Mouse (Mus musculus) limb, embryonic 14.5 days (tissue): ENCODE results near the gene Sh2b1. TPM values are rescaled to one million over a fixed set of nuclear protein-coding genes. Genes with fewer than 3 reads are reported as not detected.

ENCODE experiments used
- ATAC-seq: fragments of 200-750 bp; cut with Nextera tagmentation; 2 replicates; pipeline ENCODE4 v1.8.0; 2017; ENCODE audit warnings: low read depth, moderate number of reproducible peaks, moderate TSS enrichment; ENCODE audit not compliant: low FRiP score
- DNase-seq: peaks from one replicate; pipeline ENCODE4 v3.0.0-alpha.2; 2015; ENCODE audit warnings: low spot score
- H3K27ac ChIP-seq: fragments of 300-500 bp; sonication (generic); replicated peaks from 2 replicates; pipeline ENCODE4 v1.5.1; 2014; ENCODE audit warnings: low read depth, mild to moderate bottlenecking, low read length, moderate library complexity, mixed read lengths
- H3K27me3 ChIP-seq: fragments of 300-500 bp; sonication (generic); 2 replicates; pipeline ENCODE4 v1.6.1; 2014; ENCODE audit warnings: low read length, mixed read lengths; ENCODE audit not compliant: control insufficient read depth, insufficient read depth
- H3K36me3 ChIP-seq: fragments of 300-500 bp; sonication (generic); 2 replicates; pipeline ENCODE4 v1.6.1; 2014; ENCODE audit warnings: mild to moderate bottlenecking, low read length, moderate library complexity, mixed read lengths; ENCODE audit not compliant: control insufficient read depth, insufficient read depth
- H3K4me1 ChIP-seq: fragments of 300-500 bp; sonication (generic); 2 replicates; pipeline ENCODE4 v1.6.1; 2014; ENCODE audit warnings: antibody characterized with exemption, low read length, mixed read lengths; ENCODE audit not compliant: control insufficient read depth, insufficient read depth
- H3K4me2 ChIP-seq: fragments of 300-500 bp; sonication (generic); replicated peaks from 2 replicates; pipeline ENCODE4 v1.6.1; 2014; ENCODE audit warnings: low read depth, mild to moderate bottlenecking, low read length, moderate library complexity; ENCODE audit not compliant: severe bottlenecking
- H3K4me3 ChIP-seq: fragments of 300-500 bp; sonication (generic); replicated peaks from 2 replicates; pipeline ENCODE4 v1.5.1; 2014; ENCODE audit warnings: low read length
- H3K9ac ChIP-seq: fragments of 300-500 bp; sonication (generic); 2 replicates; pipeline ENCODE4 v1.6.1; 2014; ENCODE audit warnings: mild to moderate bottlenecking, low read depth, low read length, moderate library complexity; ENCODE audit not compliant: severe bottlenecking
- H3K9me3 ChIP-seq: fragments of 300-500 bp; sonication (generic); 2 replicates; pipeline ENCODE4 v1.6.1; 2016; ENCODE audit warnings: low read length; ENCODE audit not compliant: control insufficient read depth
- POLR2A ChIP-seq: fragments of 200-500 bp; IDR thresholded peaks from 2 replicates; pipeline ENCODE4 v1.8.0; 2012; ENCODE audit warnings: inconsistent platforms, mild to moderate bottlenecking, moderate library complexity, borderline replicate concordance; ENCODE audit not compliant: insufficient read depth, insufficient read length; ENCODE audit errors: extremely low read depth
- WGBS: fragments of 180-500 bp; shearing (Covaris S2); extraction: QIAGEN DNeasy Blood & Tissue Kit; methylation state at CpG from one replicate; pipeline ENCODE4 v1.1.7; 2014; 5-methylcytosine and 5-hydroxymethylcytosine counted together
- polyA plus RNA-seq, 2 experiments: library from polyadenylated mRNA; depleted of rRNA in 1 of 2; stranded (reverse) in 1 of 2; unstranded in 1 of 2; fragments of >200 nt; fragmentation: Nextera tagmentation in 1 of 2; extraction: Ambion mirVana in 1 of 2; gene quantifications; 2 replicates each; pipeline versions ENCODE4 v1.2.1 to v1.2.3; 2012 to 2014

Gene Sh2b1
- polyA plus RNA-seq, 2 experiments, result 50.2 to 83.3 TPM

DNA sequence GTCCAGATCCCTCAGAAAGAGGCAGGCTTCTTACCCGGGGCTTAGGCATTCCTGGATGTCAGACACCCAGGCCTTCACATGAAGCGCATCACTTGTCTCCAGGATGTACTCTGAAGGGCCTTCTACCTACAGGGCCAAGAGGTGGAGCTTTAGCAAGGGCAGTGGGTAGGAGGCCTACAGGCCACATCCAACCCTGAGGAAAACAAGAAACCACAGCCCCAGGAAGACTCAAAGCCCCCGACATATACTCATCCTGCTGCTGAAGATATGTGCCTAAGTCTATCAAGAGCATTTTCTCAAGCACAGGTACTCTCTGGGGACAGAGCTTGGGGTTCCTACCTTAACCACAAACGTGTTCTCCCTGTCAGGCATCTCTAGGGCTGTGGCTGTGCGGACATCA, 3.9 kb downstream of the Sh2b1 start:
- Histone ChIP-seq H3K4me2 (no peak overlapping the region), H3K9ac (no peak overlapping the region), H3K4me3 (no peak overlapping the region), H3K4me1 (peaks cover 13% of the 10 kb centered on the region), H3K36me3 (peaks cover 65% of the 10 kb centered on the region), H3K27ac (no peak overlapping the region), H3K27me3 (no peaks in the 10 kb centered on the region), H3K9me3 (no peaks in the 10 kb centered on the region)
- WGBS, result 95% methylated on average over 5 of the region's 5 CpGs
- no peak for ATAC-seq
- no peak for DNase-seq
- no peak for TF ChIP-seq POLR2A

DNA sequence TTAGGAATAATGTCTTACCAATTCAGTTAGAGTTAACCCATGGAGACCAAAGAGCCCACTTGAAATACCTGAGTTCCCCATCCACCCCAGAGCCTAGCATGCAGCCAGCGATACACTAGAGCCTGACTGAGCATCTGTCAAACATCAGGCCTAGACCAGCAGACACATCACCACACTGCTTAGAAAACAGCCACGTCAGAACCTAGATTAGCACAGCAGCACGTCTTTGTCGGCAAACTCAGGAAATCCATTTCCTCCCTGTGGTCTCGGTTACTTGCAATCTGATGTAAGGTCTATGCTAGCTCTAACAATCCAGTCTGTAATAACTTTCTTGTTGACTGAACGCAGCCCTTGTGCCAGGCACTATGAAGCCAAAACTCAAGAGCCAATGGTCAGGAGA, 5.1 kb downstream of the Sh2b1 start:
- Histone ChIP-seq H3K27me3 (no peaks in the 10 kb centered on the region), H3K9me3 (no peaks in the 10 kb centered on the region), H3K4me3 (no peak overlapping the region), H3K4me1 (peaks cover 14% of the 10 kb centered on the region), H3K4me2 (no peak overlapping the region), H3K9ac (no peak overlapping the region), H3K27ac (no peak overlapping the region), H3K36me3 (peaks cover 68% of the 10 kb centered on the region)
- WGBS, result 83% methylated on average over 6 of the region's 6 CpGs
- ATAC-seq (no peak), DNase-seq (no peak)
- no peak for TF ChIP-seq POLR2A

DNA sequence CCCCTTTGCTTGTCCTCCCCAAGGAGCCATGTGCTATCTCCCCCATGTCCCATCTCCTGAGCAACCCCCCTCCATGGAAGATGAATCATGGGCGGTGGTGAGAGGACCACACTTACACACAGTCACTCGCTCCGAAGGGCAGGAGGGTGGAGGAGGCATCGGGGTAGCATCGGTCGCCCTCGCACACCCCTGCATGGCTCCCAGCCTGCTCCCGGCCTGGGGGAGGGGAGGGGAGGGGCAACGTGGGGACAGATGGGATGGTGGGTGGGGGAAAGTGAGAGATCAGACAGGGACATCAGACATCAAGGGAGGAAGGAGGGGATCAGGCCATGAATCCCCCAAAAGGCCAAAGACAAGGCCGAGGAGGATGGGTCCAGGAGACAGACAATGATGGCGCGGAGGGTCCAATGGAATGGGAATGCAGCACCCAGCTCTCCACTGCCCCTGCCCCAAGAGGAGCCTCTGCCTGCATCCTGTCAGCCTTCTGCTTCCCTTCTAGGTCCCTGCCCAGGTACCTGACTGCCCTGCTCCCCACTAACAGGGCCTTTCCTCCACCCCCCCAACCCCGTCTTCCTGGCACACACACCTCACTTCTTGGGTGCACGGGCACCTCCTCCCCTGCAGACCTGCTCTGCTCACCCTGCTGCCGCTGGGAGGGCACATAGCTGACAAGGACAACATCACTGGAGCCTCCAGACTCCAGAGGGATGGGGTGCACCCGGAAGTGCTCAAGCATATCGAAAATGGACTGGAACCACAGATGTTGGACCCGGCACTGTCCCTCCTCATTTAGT, 7.2 kb downstream of the Sh2b1 start:
- ATAC-seq (no peak), DNase-seq (no peak)
- Histone ChIP-seq H3K4me1 (peaks cover 7% of the 10 kb centered on the region), H3K27ac (no peak overlapping the region), H3K9ac (no peak overlapping the region), H3K36me3 (peaks cover 68% of the 10 kb centered on the region), H3K27me3 (no peaks in the 10 kb centered on the region), H3K4me3 (no peak overlapping the region), H3K4me2 (no peak overlapping the region), H3K9me3 (no peaks in the 10 kb centered on the region)
- TF ChIP-seq POLR2A, result no peak
- WGBS, result 88% methylated on average over 17 of the region's 18 CpGs

DNA sequence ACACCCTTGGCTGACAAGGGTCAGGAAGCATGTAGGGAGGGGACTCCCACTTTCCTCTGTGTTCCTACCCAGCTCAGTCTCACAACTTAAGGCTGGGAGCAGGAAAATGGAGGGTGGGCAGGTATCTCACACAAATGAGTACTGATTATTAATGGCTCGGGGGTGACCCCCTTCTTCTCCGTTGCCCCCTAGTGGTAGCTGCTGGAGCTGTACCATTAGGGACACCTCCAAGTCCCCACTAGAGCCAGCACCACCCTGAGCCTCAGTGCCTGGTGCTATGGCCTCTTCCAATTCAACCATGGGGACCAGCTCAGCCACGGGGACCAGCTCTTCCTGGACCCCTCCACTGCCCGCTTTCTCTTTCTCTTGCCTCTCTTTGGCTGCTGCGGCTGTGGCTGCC, 8.0 kb downstream of the Sh2b1 start:
- Histone ChIP-seq H3K9me3 (no peaks in the 10 kb centered on the region), H3K27me3 (no peaks in the 10 kb centered on the region), H3K4me1 (peaks cover 7% of the 10 kb centered on the region), H3K4me2 (no peak overlapping the region), H3K27ac (no peak overlapping the region), H3K9ac (no peak overlapping the region), H3K4me3 (no peak overlapping the region), H3K36me3 (peaks cover 61% of the 10 kb centered on the region)
- WGBS, result 66% methylated on average over 5 of the region's 5 CpGs
- ATAC-seq (no peak), DNase-seq (no peak)
- no peak for TF ChIP-seq POLR2A

DNA sequence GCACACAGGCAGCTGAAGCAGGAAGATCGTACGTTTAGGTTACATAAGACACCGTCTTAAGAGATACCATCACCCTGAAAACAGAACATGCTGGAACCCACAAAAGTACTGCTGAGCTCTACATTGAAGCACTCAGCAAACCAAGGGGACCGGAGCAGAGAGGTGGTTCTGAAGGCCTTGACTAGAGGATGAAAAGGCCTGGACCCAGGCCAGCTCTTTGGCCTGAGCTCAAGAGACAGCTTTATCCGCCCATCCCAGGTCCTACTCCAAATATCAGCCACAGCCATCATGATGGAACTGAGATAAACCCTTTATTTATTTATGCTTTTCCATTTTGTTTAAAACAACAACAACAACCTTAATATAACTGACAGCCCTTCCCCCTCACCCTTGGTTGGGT, 8.5 kb downstream of the Sh2b1 start:
- Histone ChIP-seq H3K4me3 (no peak overlapping the region), H3K4me2 (no peak overlapping the region), H3K27me3 (no peaks in the 10 kb centered on the region), H3K9ac (no peak overlapping the region), H3K4me1 (peaks cover 7% of the 10 kb centered on the region), H3K36me3 (peaks cover 55% of the 10 kb centered on the region), H3K9me3 (no peaks in the 10 kb centered on the region), H3K27ac (no peak overlapping the region)
- DNase-seq, result no peak
- ATAC-seq, result no peak
- no peak for TF ChIP-seq POLR2A
- WGBS, result 95% methylated on average over 5 of the region's 5 CpGs
